Mouse (Mus musculus): Measurements from ENCODE around the gene Fscn1.

GRCm38 (mm10) chr5:142949580-142949979 is 10.6 kb upstream of the Fscn1 start:
- no peak for TF ChIP-seq CTCF (IDR thresholded peaks at IDR 0.05; ENCODE audit: low read depth)
- TF ChIP-seq EP300 (IDR thresholded peaks at IDR 0.05; ENCODE audit: low read depth), result no peak
